Mouse (Mus musculus) megakaryocyte, embryonic 14.5 days (primary cell): Measurements from ENCODE around the gene Acin1. TPM values are rescaled to one million over a fixed set of nuclear protein-coding genes. Genes with fewer than 3 reads are reported as not detected.

Experiments
- H3K27me3 ChIP-seq: replicated peaks from 2 replicates; pipeline ENCODE3; 2012; ENCODE audit warnings: inconsistent platforms
- H3K36me3 ChIP-seq: replicated peaks from 2 replicates; pipeline ENCODE3; 2012; ENCODE audit warnings: low read length, inconsistent platforms, mixed read lengths
- H3K4me1 ChIP-seq: 2 replicates; pipeline ENCODE4 v1.6.1; 2012; ENCODE audit warnings: inconsistent platforms
- H3K4me3 ChIP-seq: replicated peaks from 2 replicates; pipeline ENCODE3; 2012; ENCODE audit warnings: moderate library complexity, mild to moderate bottlenecking, inconsistent platforms
- H3K9me3 ChIP-seq: 2 replicates; pipeline ENCODE4 v1.6.1; 2012; ENCODE audit warnings: inconsistent platforms
- FLI1 ChIP-seq: IDR thresholded peaks from 2 replicates; pipeline ENCODE4 v1.6.1; 2012; ENCODE audit warnings: low read length, inconsistent platforms, mixed read lengths
- GATA1 ChIP-seq: IDR thresholded peaks from 3 replicates; pipeline ENCODE4 v1.6.1; 2012; ENCODE audit warnings: mixed read lengths, low read length, inconsistent platforms, borderline replicate concordance
- polyA plus RNA-seq: library from polyadenylated mRNA; stranded (reverse); fragments of >175 nt; gene quantifications from 2 replicates; pipeline ENCODE4 v1.2.3, GENCODE M21; 2012; ENCODE audit warnings: low replicate concordance; ENCODE audit not compliant: insufficient read depth

Gene Acin1
- polyA plus RNA-seq, 1 experiment, result 218 TPM

GRCm38 (mm10) chr14:54605752-54606321, 80.9 kb downstream of the Acin1 start, which contains the start of gene 4931414P19Rik:
Gene 4931414P19Rik, minus strand, starts transcription at chr14:54605993.
- peaks cover 51% of the 10 kb centered on the region for H3K4me1 ChIP-seq
- no peak for TF ChIP-seq GATA1
- TF ChIP-seq FLI1, result no peak
- peaks cover 9% of the 10 kb centered on the region for H3K36me3 ChIP-seq
- peak within 1 kb of the TSS; percentile 91 for H3K4me3 ChIP-seq
- H3K9me3 ChIP-seq, result no peaks in the 10 kb centered on the region
- no peaks in the 10 kb centered on the region for H3K27me3 ChIP-seq

- Histone ChIP-seq H3K36me3 (peaks cover 6% of the 10 kb centered on the region), H3K27me3 (no peaks in the 10 kb centered on the region), H3K9me3 (no peaks in the 10 kb centered on the region), H3K4me1 (peaks cover 45% of the 10 kb centered on the region), H3K4me3 (peak overlapping the region; percentile 96)
- TF ChIP-seq GATA1, result no peak
- no peak for TF ChIP-seq FLI1
These were observed 83.0 kb downstream of the Acin1 start for GRCm38 (mm10) chr14:54603686-54604085.

- Histone ChIP-seq H3K4me3 (peak overlapping the region; percentile 96), H3K9me3 (no peaks in the 10 kb centered on the region), H3K27me3 (no peaks in the 10 kb centered on the region), H3K36me3 (peaks cover 8% of the 10 kb centered on the region), H3K4me1 (peaks cover 45% of the 10 kb centered on the region)
- no peak for TF ChIP-seq FLI1
- no peak for TF ChIP-seq GATA1
These were observed 83.6 kb downstream of the Acin1 start for GRCm38 (mm10) chr14:54603038-54603654.

- peaks cover 8% of the 10 kb centered on the region for H3K36me3 ChIP-seq
- peaks cover 45% of the 10 kb centered on the region for H3K4me1 ChIP-seq
- H3K9me3 ChIP-seq, result no peaks in the 10 kb centered on the region
- H3K4me3 ChIP-seq, result peak overlapping the region; percentile 96
- no peak for TF ChIP-seq FLI1
- no peak for TF ChIP-seq GATA1
- no peaks in the 10 kb centered on the region for H3K27me3 ChIP-seq
These were observed 84.1 kb downstream of the Acin1 start for GRCm38 (mm10) chr14:54602613-54603012.

- Histone ChIP-seq H3K36me3 (peaks cover 8% of the 10 kb centered on the region), H3K4me1 (peaks cover 45% of the 10 kb centered on the region), H3K9me3 (no peaks in the 10 kb centered on the region), H3K4me3 (no peak overlapping the region), H3K27me3 (no peaks in the 10 kb centered on the region)
- TF ChIP-seq GATA1 (no peak), FLI1 (no peak)
These were observed 85.1 kb downstream of the Acin1 start for GRCm38 (mm10) chr14:54601601-54602000.

GRCm38 (mm10) chr14:54597084-54597483, 89.6 kb downstream of the Acin1 start:
- H3K36me3 ChIP-seq, result peaks cover 26% of the 10 kb centered on the region
- H3K9me3 ChIP-seq, result no peaks in the 10 kb centered on the region
- H3K4me3 ChIP-seq, result no peak overlapping the region
- no peaks in the 10 kb centered on the region for H3K27me3 ChIP-seq
- TF ChIP-seq FLI1, result no peak
- TF ChIP-seq GATA1, result no peak
- H3K4me1 ChIP-seq, result peaks cover 51% of the 10 kb centered on the region

GRCm38 (mm10) chr14:54594631-54595414, 91.9 kb downstream of the Acin1 start:
- TF ChIP-seq FLI1 (no peak), GATA1 (no peak)
- Histone ChIP-seq H3K4me1 (peaks cover 58% of the 10 kb centered on the region), H3K9me3 (no peaks in the 10 kb centered on the region), H3K4me3 (peak overlapping the region; percentile 48), H3K27me3 (no peaks in the 10 kb centered on the region), H3K36me3 (peaks cover 40% of the 10 kb centered on the region)

- no peak for TF ChIP-seq GATA1
- Histone ChIP-seq H3K4me1 (peaks cover 59% of the 10 kb centered on the region), H3K36me3 (peaks cover 38% of the 10 kb centered on the region), H3K9me3 (no peaks in the 10 kb centered on the region), H3K4me3 (no peak overlapping the region), H3K27me3 (no peaks in the 10 kb centered on the region)
These were observed 92.7 kb downstream of the Acin1 start for GRCm38 (mm10) chr14:54594055-54594454.

GRCm38 (mm10) chr14:54592319-54592934, 94.3 kb downstream of the Acin1 start:
- Histone ChIP-seq H3K4me1 (peaks cover 67% of the 10 kb centered on the region), H3K27me3 (no peaks in the 10 kb centered on the region), H3K36me3 (peaks cover 32% of the 10 kb centered on the region), H3K9me3 (no peaks in the 10 kb centered on the region), H3K4me3 (peak overlapping the region; percentile 85)
- peak; percentile 49; the same call in 1 of the 3 replicates for TF ChIP-seq GATA1
- TF ChIP-seq FLI1, result no peak

Other genes with a start within 250 kb of the Acin1 start
- gene Lrp10, start 222.8 kb downstream of the Acin1 start, polyA plus RNA-seq, result 312 and 469 TPM in 2 replicates
- 0.30 and 2.1 TPM in 2 replicates for gene Rem2, start 210.8 kb downstream of the Acin1 start, polyA plus RNA-seq
- gene Prmt5, start 169.4 kb downstream of the Acin1 start, polyA plus RNA-seq, result 45.3 and 47.2 TPM in 2 replicates
- 1.1 and 21.3 TPM in 2 replicates for gene Haus4, start 132.3 kb downstream of the Acin1 start, polyA plus RNA-seq
- 1.0 and 2.6 TPM in 2 replicates for gene Ajuba, start 109.4 kb downstream of the Acin1 start, polyA plus RNA-seq
- gene 4931414P19Rik, start 80.9 kb downstream of the Acin1 start, polyA plus RNA-seq, result 13.3 and 53.7 TPM in 2 replicates
- 120 and 327 TPM in 2 replicates for gene Psmb5, start 68.9 kb downstream of the Acin1 start, polyA plus RNA-seq
- not detected in 2 replicates for gene Psmb11, start 65.5 kb downstream of the Acin1 start, polyA plus RNA-seq
- not detected in 2 replicates for gene Gm17606, start 46.0 kb downstream of the Acin1 start, polyA plus RNA-seq
- gene Cdh24, start 45.6 kb downstream of the Acin1 start, polyA plus RNA-seq, result 2.7 and 5.5 TPM in 2 replicates
- 28.9 and 131 TPM in 2 replicates for gene 1700123O20Rik, start 715 bp downstream of the Acin1 start, polyA plus RNA-seq
- gene Gm29776, start 11.9 kb upstream of the Acin1 start, polyA plus RNA-seq, result not detected in 2 replicates
- gene Cebpe, start 25.2 kb upstream of the Acin1 start, polyA plus RNA-seq, result 17.3 TPM in 1 of 2 replicates, not detected in the other
- gene Slc7a8, start 95.0 kb upstream of the Acin1 start, polyA plus RNA-seq, result 4.4 and 13.9 TPM in 2 replicates
- not detected in 2 replicates for gene Rnf212b, start 127.2 kb upstream of the Acin1 start, polyA plus RNA-seq
- gene Homez, start 184.0 kb upstream of the Acin1 start, polyA plus RNA-seq, result 1.6 and 2.1 TPM in 2 replicates
- gene Ppp1r3e, start 190.6 kb upstream of the Acin1 start, polyA plus RNA-seq, result 1.7 and 2.8 TPM in 2 replicates
- 15.0 and 39.5 TPM in 2 replicates for gene Bcl2l2, start 196.4 kb upstream of the Acin1 start, polyA plus RNA-seq
- 1.6 TPM in 1 of 2 replicates, not detected in the other for gene Gm20521, start 196.5 kb upstream of the Acin1 start, polyA plus RNA-seq
- 94.8 and 258 TPM in 2 replicates for gene Pabpn1, start 205.6 kb upstream of the Acin1 start, polyA plus RNA-seq
- gene Slc22a17, start 226.2 kb upstream of the Acin1 start, polyA plus RNA-seq, result 0.93 and 1.1 TPM in 2 replicates
- not detected in 2 replicates for gene Efs, start 239.2 kb upstream of the Acin1 start, polyA plus RNA-seq
- not detected in 2 replicates for gene Il25, start 245.8 kb upstream of the Acin1 start, polyA plus RNA-seq
- not detected in 2 replicates for gene Cmtm5, start 249.3 kb upstream of the Acin1 start, polyA plus RNA-seq